Mouse (Mus musculus) limb, embryonic 15.5 days (tissue): Measurements from ENCODE around the gene Arhgef10l. TPM values are rescaled to one million over a fixed set of nuclear protein-coding genes. Genes with fewer than 3 reads are reported as not detected.
"Not testable (repeated sequence)": the region's sequence is repeated elsewhere in the genome, so short reads cannot be mapped to it uniquely, and the experiment has no call there.

Experiments used
- ATAC-seq: fragments of 200-750 bp; cut with Nextera tagmentation; 2 replicates; pipeline ENCODE4 v1.8.0; 2017; ENCODE audit warnings: low read depth, moderate TSS enrichment; ENCODE audit not compliant: insufficient number of reproducible peaks, low FRiP score, low TSS enrichment
- H3K27ac ChIP-seq: fragments of 300-500 bp; sonication (generic); 2 replicates; pipeline ENCODE4 v1.5.1; 2015; ENCODE audit warnings: moderate library complexity, mild to moderate bottlenecking, inconsistent platforms
- H3K27me3 ChIP-seq: fragments of 300-500 bp; sonication (generic); 2 replicates; pipeline ENCODE4 v1.6.1; 2015; ENCODE audit warnings: inconsistent platforms
- H3K36me3 ChIP-seq: fragments of 300-500 bp; sonication (generic); 2 replicates; pipeline ENCODE4 v1.6.1; 2015; ENCODE audit warnings: inconsistent platforms
- H3K4me1 ChIP-seq: fragments of 300-500 bp; sonication (generic); 2 replicates; pipeline ENCODE4 v1.6.1; 2015; ENCODE audit warnings: inconsistent platforms
- H3K4me2 ChIP-seq: fragments of 300-500 bp; sonication (generic); 2 replicates; pipeline ENCODE4 v1.6.1; 2015; ENCODE audit warnings: mild to moderate bottlenecking, inconsistent platforms
- H3K4me3 ChIP-seq: fragments of 300-500 bp; sonication (generic); 2 replicates; pipeline ENCODE4 v1.5.1; 2015; ENCODE audit warnings: mild to moderate bottlenecking, inconsistent platforms
- H3K9ac ChIP-seq: fragments of 300-500 bp; sonication (generic); 2 replicates; pipeline ENCODE4 v1.6.1; 2015; ENCODE audit warnings: inconsistent platforms
- H3K9me3 ChIP-seq: fragments of 300-500 bp; sonication (generic); 2 replicates; pipeline ENCODE4 v1.6.1; 2016; ENCODE audit warnings: inconsistent platforms
- whole genome bisulfite sequencing: fragments of 180-500 bp; shearing (Covaris S2); methylation state at CpG from one replicate; pipeline ENCODE4 v1.1.7; 2015; 5-methylcytosine and 5-hydroxymethylcytosine counted together
- polyA plus RNA-seq: library from polyadenylated mRNA; unstranded; fragments of >200 nt; fragmentation: Nextera tagmentation; extraction: Ambion mirVana; gene quantifications from 2 replicates; pipeline ENCODE4 v1.2.1, GENCODE M21; 2015

The Arhgef10l gene
- polyA plus RNA-seq, 1 experiment from 2014 or later, result 22.4 TPM

DNA sequence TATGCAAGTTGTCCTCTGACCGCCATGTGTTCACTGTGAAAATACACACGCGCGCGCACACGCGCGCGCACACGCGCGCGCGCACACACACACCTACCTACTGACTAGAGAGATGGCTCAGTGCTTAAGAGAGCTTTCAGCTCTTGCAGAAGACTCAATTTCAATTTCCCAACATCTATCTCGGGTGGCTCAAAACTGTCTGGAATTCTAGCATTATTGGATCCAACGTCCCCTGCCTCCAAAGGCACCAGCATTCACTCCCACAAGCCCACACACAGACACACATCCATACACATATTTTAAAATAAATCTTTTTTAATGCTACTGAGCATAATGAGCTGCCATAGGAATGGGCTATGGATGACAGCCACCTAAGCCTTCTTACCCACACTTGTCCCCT, 89.2 kb downstream of the Arhgef10l start:
- Histone ChIP-seq H3K27ac (no peak overlapping the region), H3K36me3 (peaks cover 75% of the 10 kb centered on the region), H3K4me3 (no peak overlapping the region), H3K9ac (no peak overlapping the region), H3K4me2 (no peak overlapping the region), H3K27me3 (no peaks in the 10 kb centered on the region), H3K9me3 (no peaks in the 10 kb centered on the region), H3K4me1 (no peaks in the 10 kb centered on the region)
- ATAC-seq, result no peak
- 97% methylated on average over 16 of the region's 16 CpGs for WGBS

GRCm38 (mm10) chr4:140574863-140575262, 90.9 kb downstream of the Arhgef10l start:
- H3K4me2 ChIP-seq, H3K27me3 ChIP-seq, H3K4me1 ChIP-seq, ATAC-seq, H3K9me3 ChIP-seq, H3K9ac ChIP-seq, H3K4me3 ChIP-seq, H3K27ac ChIP-seq: not testable (repeated sequence)
- 92% methylated on average over 7 of the region's 7 CpGs for WGBS
- H3K36me3 ChIP-seq, result peaks cover 83% of the 10 kb centered on the region

DNA sequence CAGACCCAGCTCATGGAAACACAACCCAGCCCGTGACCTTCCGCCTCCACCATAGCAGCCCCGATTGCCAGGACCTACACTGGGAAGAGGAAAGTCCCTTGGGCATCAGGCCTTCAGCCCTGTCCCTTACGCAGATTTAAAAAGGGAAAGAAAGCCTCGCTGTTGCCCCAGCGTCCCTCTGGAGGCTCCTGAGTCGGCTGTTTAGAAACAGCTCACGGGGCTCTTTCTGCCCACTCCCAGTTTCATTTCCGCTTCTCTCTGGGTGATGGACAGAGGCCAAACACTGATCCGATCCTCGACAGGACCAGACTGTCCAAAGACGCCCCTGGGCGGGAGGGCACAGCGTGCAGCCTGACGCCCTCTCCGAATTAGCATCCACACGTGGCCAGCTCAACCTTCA, 93.4 kb downstream of the Arhgef10l start:
- WGBS, result 83% methylated on average over 17 of the region's 17 CpGs
- H3K4me1 ChIP-seq, result no peaks in the 10 kb centered on the region
- H3K4me2 ChIP-seq, result no peak overlapping the region
- no peak overlapping the region for H3K27ac ChIP-seq
- no peak overlapping the region for H3K4me3 ChIP-seq
- peaks cover 86% of the 10 kb centered on the region for H3K36me3 ChIP-seq
- no peaks in the 10 kb centered on the region for H3K9me3 ChIP-seq
- ATAC-seq, result no peak
- H3K27me3 ChIP-seq, result no peaks in the 10 kb centered on the region
- no peak overlapping the region for H3K9ac ChIP-seq

GRCm38 (mm10) chr4:140569394-140569793, 96.4 kb downstream of the Arhgef10l start:
- no peak overlapping the region for H3K27ac ChIP-seq
- WGBS, result 56% methylated on average over 2 of the region's 2 CpGs
- no peaks in the 10 kb centered on the region for H3K9me3 ChIP-seq
- no peak overlapping the region for H3K4me3 ChIP-seq
- H3K36me3 ChIP-seq, result peaks cover 89% of the 10 kb centered on the region
- no peak overlapping the region for H3K9ac ChIP-seq
- H3K4me2 ChIP-seq, result no peak overlapping the region
- ATAC-seq, result no peak
- no peaks in the 10 kb centered on the region for H3K4me1 ChIP-seq
- no peaks in the 10 kb centered on the region for H3K27me3 ChIP-seq

DNA sequence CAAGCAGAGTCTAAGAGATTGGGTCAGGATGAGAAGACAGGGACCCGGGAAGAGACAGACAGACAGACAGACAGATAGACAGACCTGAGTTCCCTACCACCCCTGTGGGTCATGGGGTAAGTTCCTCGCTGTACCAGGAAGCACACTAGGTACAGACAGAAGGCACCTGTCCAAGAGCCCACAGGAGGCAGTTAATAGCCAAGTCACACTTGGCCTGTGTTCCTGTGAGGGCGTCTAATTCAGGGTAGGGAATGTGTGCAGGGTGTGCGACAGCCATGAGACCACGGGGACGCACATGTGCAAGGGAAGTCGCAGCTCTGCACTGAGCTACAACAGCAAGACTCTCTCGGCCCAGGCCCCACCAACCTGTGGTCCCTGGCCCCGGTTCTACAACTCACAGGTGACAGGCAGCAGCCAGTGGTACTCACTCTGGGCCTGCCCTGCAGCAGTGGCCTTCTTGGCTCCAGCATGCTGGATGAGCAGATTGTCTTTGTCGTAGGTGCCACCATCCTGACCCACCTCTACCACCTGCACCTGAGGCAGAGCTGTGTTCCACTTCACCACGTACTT, 97.8 kb downstream of the Arhgef10l start:
- H3K4me3 ChIP-seq, result no peak overlapping the region
- H3K9me3 ChIP-seq, result no peaks in the 10 kb centered on the region
- no peak for ATAC-seq
- no peak overlapping the region for H3K4me2 ChIP-seq
- H3K27ac ChIP-seq, result no peak overlapping the region
- no peak overlapping the region for H3K9ac ChIP-seq
- H3K36me3 ChIP-seq, result peaks cover 88% of the 10 kb centered on the region
- H3K27me3 ChIP-seq, result no peaks in the 10 kb centered on the region
- H3K4me1 ChIP-seq, result no peaks in the 10 kb centered on the region
- 96% methylated on average over 11 of the region's 11 CpGs for WGBS

GRCm38 (mm10) chr4:140566785-140567184, 99.0 kb downstream of the Arhgef10l start:
- no peak for ATAC-seq
- 90% methylated on average over 14 of the region's 14 CpGs for WGBS

DNA sequence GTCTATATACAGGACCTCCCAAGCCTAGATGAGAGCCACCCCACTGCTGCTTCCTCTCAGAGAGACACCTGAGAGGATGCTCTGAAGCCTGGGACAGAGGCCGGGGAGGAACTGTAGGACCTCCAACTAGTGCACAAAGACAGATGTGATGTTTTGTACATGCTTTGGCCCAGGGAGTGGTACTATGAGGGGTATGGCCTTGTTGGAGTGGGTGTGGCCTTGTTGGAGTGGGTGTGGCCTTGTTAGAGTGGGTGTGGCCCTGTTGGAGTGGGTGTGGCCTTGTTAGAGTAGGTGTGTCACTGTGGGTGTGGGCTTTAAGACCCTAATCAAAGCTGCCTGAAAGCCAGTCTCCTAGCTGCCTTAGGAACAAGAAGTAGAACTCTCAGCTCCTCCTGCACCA, 101.4 kb downstream of the Arhgef10l start:
- WGBS, result 96% methylated on average over 1 of the region's 1 CpGs
- not testable (repeated sequence) for H3K4me1 ChIP-seq, H3K9me3 ChIP-seq, H3K4me3 ChIP-seq, H3K27ac ChIP-seq, H3K27me3 ChIP-seq, H3K4me2 ChIP-seq, ATAC-seq, H3K9ac ChIP-seq
- H3K36me3 ChIP-seq, result peaks cover 84% of the 10 kb centered on the region

More at GRCm38 (mm10) chr4:140566785-140567184, 99.0 kb downstream of the Arhgef10l start:
- H3K27ac ChIP-seq, result no peak overlapping the region
- no peak overlapping the region for H3K4me3 ChIP-seq
- H3K4me1 ChIP-seq, result peaks cover 3% of the 10 kb centered on the region; the same call in 1 of the 2 replicates
- H3K36me3 ChIP-seq, result peaks cover 87% of the 10 kb centered on the region
- H3K9me3 ChIP-seq, result no peaks in the 10 kb centered on the region
- H3K27me3 ChIP-seq, result no peaks in the 10 kb centered on the region
- H3K4me2 ChIP-seq, result no peak overlapping the region
- H3K9ac ChIP-seq, result no peak overlapping the region

DNA sequence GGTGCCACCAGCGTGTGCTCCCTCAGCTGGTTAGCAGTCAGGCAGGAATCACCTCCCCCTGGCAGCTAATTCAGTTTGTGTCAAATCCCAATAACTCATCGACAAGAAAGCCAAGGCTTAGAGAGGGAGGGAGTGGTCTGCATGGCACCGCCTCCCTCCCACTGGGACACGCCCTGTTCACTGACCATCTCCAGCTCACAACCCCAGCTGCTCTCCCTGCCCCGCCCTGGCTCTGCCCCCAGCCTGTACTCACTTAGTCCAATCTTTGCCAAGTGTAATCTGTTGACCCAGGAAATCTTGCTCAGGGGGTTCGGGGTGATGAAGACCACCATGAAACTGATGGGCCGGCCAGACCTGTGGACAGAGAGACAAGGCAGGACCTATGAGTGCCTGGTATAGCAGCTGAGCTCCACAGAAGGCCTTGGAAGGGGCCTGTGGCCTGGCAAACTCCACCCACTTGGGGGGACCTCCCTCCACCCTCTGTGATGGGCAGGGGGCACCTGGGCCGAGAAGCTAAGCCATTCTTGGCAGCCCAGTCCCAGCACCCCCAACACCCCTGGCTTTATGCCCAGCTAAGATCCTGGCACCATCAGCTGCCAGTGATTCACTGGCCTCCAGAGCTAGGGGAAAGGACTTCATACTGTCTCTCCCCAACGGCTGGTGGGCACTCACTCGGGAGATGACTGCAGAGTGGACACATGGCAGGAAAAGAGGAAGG, 103.2 kb downstream of the Arhgef10l start:
- Histone ChIP-seq H3K4me2 (no peak overlapping the region), H3K4me3 (no peak overlapping the region), H3K9ac (no peak overlapping the region), H3K4me1 (peaks cover 3% of the 10 kb centered on the region; the same call in 1 of the 2 replicates), H3K27me3 (no peaks in the 10 kb centered on the region), H3K9me3 (no peaks in the 10 kb centered on the region), H3K36me3 (peaks cover 67% of the 10 kb centered on the region), H3K27ac (no peak overlapping the region)
- WGBS, result 74% methylated on average over 10 of the region's 10 CpGs
- peak; percentile 22; the same call in 1 of the 2 replicates for ATAC-seq

DNA sequence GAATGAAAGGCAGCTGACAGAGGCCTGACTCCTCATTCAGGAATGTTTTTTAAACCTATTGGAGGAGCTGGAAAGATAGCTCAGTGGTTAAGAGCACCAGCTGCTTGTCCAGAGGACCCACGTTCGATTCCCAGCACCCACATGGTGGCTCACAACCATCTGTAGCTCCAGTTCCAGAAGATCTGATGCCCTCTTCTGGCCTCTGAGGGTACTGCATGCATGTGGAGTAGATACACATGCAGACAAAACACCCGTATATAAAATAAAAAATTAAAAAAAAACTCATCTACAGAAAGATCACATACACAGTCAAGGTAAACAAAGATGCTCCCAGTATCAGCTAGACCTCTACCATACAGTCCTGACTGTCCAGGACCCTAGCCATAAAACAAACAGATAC, 104.1 kb downstream of the Arhgef10l start:
- H3K36me3 ChIP-seq, result peaks cover 63% of the 10 kb centered on the region

DNA sequence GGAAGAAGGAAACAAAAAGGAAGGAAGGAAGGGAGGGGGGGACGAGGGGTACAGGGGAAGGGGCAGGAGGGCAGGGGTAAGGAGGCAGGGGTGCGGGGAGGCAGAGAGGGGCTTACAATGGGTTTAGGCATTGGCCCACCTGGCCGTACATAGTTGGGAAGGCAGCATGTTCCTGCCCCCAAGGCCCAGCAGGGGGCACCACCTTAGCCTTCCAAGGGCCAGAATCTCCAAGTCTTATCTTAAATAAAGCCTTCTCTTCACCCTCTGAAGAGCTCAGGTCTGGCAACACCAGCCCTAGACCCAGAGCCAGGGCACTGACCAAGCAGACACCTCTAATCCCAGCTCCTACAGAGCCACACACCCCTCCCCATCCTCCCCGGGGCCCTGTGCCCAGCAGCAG, 106.0 kb downstream of the Arhgef10l start:
- H3K4me3 ChIP-seq, result no peak overlapping the region
- H3K9me3 ChIP-seq, result no peaks in the 10 kb centered on the region
- peaks cover 3% of the 10 kb centered on the region; the same call in 1 of the 2 replicates for H3K4me1 ChIP-seq
- ATAC-seq, result no peak
- 96% methylated on average over 4 of the region's 4 CpGs for WGBS
- no peak overlapping the region for H3K4me2 ChIP-seq
- H3K27ac ChIP-seq, result no peak overlapping the region
- no peaks in the 10 kb centered on the region for H3K27me3 ChIP-seq
- peaks cover 52% of the 10 kb centered on the region for H3K36me3 ChIP-seq
- H3K9ac ChIP-seq, result no peak overlapping the region

More for the DNA sequence above, 104.1 kb downstream of the Arhgef10l start:
- Histone ChIP-seq H3K4me3 (no peak overlapping the region), H3K4me1 (peaks cover 3% of the 10 kb centered on the region; the same call in 1 of the 2 replicates), H3K9ac (no peak overlapping the region), H3K27ac (no peak overlapping the region), H3K27me3 (no peaks in the 10 kb centered on the region), H3K9me3 (no peaks in the 10 kb centered on the region), H3K4me2 (no peak overlapping the region)
- ATAC-seq, result no peak
- 95% methylated on average over 3 of the region's 3 CpGs for WGBS

GRCm38 (mm10) chr4:140558193-140558592, 107.6 kb downstream of the Arhgef10l start:
- ATAC-seq, result no peak
- Histone ChIP-seq H3K36me3 (peaks cover 50% of the 10 kb centered on the region), H3K9ac (no peak overlapping the region), H3K9me3 (no peaks in the 10 kb centered on the region), H3K27me3 (no peaks in the 10 kb centered on the region), H3K4me1 (peaks cover 3% of the 10 kb centered on the region; the same call in 1 of the 2 replicates), H3K27ac (no peak overlapping the region), H3K4me3 (no peak overlapping the region), H3K4me2 (no peak overlapping the region)
- WGBS, result 79% methylated on average over 5 of the region's 5 CpGs

DNA sequence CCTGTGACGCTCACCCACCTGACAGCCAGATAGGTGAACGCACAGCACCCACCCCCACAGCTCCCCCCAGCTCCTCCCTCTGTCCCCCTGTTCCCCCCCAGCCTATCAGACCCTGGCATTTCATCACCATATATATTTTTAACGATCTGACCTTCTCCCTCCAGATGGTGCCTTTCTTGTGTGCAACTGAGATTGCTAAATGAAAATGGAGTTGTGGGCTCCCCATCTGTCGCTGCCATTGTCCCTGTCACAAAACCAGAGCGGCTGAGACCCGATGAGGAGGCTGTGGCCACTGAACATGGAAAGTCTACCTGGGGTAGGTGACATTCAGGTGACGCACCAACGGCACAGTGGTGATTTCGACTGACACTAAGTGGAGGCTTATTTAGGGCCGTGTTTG, 109.3 kb downstream of the Arhgef10l start:
- H3K9me3 ChIP-seq, result no peaks in the 10 kb centered on the region
- 79% methylated on average over 10 of the region's 10 CpGs for WGBS
- no peak overlapping the region for H3K4me3 ChIP-seq
- no peak for ATAC-seq
- H3K9ac ChIP-seq, result no peak overlapping the region
- H3K27ac ChIP-seq, result no peak overlapping the region
- H3K4me2 ChIP-seq, result no peak overlapping the region
- H3K4me1 ChIP-seq, result no peaks in the 10 kb centered on the region
- H3K27me3 ChIP-seq, result no peaks in the 10 kb centered on the region
- H3K36me3 ChIP-seq, result peaks cover 51% of the 10 kb centered on the region
